Mouse (Mus musculus): ENCODE data around the gene Epha2.

Epha2 gene

DNA sequence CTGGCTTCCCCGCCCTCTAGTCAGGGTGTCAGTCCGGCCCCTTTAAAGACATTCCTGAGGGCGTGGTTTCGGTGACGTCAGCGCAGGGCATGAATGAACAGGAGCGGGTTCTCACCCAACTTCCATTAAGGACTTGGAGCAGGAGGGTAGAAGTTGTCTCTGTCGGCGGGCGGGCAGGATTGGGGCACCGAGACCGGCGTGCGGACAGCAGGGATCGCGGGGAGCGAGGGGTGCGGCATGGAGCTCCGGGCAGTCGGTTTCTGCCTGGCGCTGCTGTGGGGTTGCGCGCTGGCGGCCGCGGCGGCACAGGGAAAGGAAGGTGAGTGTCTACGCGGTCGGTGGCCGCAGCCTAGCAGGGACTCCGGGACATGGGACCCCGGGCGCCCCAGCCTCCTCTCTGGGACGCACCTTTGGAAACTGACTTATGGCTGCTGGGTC lies at the start of gene Epha2:
TSS of gene Epha2 (plus strand) at position 125 of the 438 bp plus-strand sequence.
- DNase-seq, result peak; percentile 37

DNA sequence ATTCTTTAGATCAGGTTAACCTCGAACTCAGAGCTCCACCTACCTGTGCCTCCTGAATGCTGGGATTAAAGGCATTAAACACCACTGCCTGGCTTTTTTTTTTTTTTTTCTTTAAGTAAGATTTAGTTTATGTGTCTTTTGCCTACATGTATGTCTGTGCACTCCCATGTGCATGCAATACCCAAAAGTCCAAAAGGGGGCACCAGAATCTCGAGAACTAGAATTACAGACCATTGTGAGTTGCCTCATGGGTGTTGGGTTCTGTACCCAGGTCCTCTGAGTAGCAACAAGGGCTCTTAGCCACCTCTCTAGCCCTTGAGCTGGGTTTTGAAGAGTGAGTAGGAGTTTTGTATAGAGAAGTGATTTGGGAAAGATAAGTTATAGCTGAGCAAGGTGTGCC lies 48.4 kb upstream of the Epha2 start:
- peak; percentile 18 for DNase-seq

DNA sequence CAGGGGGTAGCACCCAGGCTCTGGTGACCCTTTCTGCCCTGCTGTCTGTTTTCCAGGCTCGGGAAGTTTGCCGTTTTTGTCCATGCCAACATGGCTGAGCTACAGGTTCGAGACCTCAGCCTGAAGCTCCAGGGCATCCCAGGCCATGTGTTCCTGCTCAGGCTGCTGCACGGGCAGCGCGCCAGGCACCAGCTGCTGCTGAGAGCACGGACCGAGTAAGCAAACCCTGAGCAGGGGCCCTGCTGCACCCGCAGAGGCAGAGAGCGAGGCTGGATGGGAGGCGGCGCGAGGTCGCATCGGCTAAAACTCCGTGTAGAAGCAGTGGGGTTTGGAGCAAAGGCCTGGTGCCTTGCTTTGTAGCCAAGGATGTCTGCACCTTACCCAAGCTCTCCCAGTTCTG lies 46.8 kb upstream of the Epha2 start:
- no peak for DNase-seq

DNA sequence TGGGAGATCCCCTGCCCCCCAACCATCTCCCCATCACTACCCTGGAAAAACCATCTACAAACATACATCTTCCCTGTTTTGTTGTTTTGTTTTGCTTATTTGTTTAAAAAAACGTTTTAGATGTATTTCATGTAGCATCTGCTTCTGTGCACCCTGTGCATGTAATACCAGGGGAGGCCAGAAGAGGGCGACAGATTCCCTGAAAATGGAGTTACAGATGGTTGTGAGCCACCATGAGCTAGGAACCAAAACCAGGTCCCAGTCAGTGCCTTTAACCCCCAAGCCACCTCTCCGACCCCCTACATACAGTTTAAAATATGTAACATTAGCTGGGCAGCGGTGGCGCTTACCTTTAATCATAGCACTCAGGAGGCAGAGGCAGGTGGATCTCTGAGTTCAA lies 43.6 kb upstream of the Epha2 start:
- DNase-seq, result peak; percentile 56

DNA sequence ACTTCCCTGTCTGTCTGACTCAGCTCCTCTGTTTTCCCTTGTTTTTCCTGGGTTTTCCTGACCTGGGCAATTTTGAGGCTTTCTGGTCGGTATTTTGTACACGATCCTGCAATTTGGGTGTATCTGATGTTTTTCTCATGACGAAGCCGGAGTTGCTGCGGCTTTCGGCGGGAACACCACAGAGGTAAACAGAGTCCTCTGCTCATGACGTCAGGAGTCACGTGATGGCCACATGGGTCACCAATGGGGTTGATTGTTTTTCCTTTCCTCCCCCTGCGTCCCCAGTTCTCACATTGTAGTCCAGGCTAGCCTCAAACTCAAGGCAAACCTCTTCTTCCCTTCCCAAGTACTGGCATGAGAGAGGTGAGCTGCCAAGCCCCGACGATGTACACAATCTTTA lies 41.6 kb upstream of the Epha2 start:
- DNase-seq, result no peak

DNA sequence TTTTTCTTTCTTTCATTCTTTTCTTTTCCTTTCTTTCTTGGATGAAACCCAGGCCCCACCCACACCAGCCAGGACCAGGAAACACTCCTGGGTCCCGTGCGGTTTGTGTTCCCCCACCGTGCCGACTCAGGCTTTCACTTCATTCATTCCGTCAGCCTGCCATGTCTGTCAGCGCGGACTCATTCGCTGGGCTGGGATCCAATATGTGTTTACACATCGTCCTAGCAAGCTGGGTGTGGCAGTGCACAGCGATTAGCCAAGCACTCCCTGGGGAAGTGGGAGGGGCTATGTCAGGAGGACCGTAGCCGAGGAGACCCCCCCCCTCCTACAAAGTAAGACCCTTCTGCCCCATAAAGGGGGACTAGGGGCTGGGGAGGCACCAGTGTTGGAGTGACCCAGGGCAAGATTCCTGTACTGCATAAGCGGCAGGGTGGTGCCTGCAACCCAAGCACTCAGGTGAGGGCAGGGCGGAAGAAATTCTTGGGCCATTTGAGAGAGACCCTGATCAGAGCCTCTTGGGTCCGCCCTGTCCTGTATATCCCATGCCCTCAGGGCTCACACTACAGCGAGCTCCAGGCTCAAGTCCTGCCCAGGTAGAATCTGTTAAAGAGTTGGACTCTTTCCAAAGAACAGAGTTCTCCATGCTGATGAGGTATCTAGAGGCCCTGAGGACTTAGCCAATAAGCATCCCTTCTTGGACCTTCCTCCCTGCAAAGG lies 40.9 kb upstream of the Epha2 start:
- DNase-seq, result no peak

DNA sequence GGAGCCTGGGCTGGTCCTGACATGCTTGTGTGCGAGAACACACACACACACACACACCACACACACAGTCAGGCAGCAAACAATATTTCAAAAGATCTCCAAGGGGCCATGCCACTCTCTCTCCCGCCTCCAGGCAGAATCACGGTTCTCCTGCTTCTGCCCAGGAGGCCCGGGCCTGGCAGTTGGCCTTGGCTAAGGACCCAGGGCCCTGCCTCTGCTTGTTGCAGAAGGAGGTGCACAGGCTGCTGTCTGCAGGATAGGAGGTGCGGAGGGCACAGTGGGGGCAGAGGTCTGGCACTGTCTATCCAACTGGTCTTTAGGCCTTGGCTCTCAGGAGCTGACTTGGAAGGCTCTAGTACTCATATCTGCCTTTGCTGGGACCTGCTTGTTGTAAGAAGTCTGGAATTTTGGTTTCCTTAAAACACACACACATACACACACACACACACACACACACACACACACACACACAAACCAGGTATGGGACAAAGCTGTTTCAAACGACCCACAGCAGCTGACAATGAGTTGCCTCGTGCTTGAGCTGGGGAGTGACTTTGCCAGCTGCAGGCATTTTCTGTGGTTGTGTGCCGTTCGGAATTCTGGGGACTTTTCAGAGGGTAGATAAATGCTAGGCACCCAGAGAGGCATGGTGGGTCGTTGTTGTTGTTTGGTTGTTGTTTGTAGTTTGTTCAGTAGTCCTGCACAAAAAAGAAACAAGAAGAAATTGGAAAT lies 38.0 kb upstream of the Epha2 start:
- DNase-seq, result no peak

DNA sequence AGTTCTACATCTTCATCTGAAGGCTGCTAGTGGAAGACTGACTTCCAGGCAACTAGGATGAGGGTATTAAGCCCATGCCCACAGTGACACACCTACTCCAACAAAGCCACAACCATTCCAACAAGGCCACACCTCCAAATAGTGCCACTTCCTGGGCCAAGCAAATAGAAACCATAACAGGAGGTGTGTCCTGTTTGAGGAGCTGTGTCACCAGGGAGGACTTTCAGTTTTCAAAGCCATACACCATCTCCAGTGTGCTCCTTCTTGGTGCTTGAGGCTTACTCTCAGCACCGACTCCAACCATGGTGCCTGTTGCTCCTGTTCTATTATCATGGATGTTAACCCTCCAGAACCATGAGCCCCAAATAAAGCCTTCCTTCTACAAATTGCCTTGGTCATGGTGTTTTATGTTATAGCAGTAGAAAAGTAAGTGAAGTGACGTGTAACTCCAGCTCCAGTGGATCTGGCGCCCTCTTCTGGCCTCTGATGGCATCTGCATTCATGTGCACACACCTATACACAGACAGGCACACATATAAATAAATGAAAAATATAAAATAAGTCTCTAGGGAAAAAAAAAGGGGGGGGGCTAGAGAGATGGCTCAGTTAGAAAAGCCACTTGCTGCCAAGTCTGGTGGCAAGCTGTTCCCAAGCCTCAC lies 34.9 kb upstream of the Epha2 start:
- DNase-seq, result no peak

DNA sequence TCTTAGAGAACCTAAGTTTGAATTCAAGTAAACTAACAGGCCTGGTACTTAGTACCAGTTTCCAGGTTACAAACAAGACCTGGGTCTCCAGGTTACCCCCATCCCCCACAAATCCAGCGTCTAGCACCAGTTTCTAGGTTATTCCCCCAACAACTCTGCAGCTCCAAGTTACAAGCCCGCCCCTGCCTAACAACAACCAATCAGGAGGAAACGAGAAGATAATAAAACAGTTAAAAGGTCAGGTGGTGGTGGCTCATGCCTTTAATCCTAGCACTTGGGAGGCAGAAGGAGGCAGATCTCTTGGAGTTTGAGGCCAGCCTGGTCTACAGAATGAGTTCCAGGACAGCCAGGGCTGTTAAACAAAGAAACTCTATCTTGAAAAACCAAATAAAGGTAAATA lies 33.8 kb upstream of the Epha2 start:
- no peak for DNase-seq

DNA sequence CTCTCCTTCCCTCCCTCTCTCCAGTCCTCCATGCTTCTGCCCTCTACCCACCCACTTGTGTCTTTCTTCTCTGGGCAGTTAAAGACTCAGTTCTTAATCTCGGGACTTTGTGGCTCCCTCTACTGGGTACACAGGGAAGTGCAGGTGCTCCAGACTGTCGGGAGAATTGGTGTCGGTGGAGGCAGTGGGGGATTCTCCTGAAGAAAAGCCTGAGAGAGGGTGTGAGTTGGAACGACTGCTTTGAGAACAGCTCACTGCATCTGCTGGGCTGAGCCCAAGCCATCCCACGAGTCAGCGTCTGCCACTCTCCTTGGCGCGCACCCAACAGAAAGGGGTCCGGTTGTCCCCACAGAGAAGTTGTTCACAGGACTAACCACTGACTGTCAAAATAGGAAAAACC lies 33.2 kb upstream of the Epha2 start:
- DNase-seq, result peak; percentile 68

DNA sequence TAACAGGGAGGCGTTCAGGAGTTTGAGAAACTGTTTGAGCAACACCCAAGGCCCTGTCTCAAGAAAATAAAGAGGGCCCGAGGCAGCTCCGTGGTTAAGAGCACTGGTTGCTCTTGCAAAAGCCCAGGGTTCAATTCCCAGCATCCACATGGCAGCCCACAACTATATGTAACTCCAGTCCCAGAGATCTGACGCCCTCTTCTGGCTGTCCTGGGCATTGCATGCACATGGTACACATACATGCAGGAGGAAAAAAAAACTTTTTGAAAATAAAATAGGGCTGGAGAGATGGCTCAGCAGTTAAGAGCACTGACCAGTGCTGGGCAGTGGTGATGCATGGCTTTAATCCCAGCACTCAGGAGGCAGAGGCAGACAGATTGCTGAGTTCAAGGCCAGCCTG lies 32.7 kb upstream of the Epha2 start:
- DNase-seq, result no peak

DNA sequence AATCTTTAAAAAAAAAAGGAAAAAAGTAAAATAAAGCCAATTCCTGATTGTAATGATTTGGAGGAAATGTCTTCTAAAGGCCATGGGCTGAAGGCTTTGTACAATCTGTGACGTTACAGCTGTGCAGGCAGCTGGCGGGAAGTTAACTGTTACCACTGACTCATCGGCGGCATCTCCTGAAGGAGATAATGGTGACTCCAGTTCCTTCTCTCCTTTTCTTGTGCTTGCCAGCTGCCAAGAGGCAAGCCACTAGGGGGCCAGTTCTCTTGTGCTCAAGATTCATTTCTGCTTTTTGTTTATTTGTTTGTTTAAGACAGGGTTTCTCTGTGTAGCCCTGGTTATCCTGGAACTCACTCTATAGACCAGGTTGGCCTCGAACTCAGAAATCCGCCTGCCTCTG lies 32.0 kb upstream of the Epha2 start:
- no peak for DNase-seq

DNA sequence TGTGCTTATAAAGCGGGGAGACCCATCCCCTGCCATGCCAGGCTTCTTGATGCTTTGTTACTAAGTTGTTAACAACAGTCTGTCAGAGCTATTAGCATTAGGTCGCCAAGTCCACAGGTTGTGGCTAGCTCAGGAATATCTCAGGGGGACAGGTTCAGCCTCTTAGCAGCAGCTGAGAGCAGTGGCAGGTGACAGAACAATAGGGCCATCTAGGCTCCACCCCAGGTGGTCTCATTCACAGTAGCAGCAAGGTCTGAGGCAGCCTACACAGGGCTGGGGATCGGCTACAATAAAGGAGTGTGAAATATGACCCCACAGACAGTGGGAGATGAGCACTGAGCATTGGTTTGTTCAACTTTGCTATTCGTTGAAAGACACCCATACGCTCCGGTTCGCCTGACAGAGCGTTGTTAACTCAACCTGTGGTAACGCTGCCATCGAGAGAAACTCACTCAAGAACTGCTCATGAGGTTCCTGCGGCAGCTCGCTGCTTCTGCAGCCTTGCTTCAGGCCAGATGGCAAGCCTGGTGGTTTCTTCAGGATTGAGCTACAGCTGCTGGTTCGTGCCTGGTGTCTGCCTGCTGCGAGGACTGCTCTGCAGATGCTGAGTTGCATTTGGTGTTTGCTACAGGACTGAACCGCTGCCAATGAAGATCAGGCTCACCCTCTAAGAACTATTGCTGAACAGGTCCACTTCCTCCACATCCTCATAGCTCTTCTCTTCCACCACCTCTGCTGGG lies 30.7 kb upstream of the Epha2 start:
- no peak for DNase-seq

DNA sequence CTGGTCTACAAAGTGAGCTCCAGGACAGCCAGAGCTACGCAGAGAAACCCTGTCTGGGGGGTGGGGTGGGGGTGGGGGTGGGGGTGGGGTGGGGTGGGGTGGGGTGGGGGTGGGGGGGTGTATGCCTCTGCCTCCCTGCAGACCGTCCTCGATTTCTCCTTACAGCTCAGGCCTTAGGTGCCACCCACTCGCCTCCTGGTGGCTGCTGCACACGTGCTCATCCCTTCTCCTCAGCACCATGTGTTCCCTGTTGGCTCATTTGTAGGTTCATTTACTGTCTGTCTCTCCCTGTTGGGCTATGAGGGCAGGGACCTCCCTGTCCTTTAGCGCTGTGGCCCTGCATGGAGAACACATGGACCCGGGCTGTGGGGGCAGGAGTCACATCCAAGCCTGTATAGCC lies 29.8 kb upstream of the Epha2 start:
- DNase-seq, result no peak

DNA sequence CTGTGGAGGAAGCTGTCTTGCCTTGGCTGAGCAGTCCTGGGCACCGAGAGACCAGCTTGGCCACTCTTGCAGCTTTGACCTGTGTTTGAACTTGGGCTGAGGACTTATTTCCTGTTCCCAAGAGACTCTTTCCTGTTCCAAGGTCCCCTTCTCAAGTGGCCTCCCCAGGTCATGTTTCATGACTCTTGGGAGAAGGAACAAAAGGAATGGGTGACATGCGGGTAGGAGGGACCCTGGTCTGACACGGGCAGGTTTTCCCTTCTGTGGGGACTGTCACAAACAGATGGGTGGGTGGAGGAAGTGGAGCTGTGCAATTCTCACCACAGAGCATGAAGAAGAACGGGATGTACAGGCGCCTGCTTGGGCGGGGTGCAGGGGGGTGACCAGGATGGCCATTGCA lies 29.3 kb upstream of the Epha2 start:
- DNase-seq, result no peak

DNA sequence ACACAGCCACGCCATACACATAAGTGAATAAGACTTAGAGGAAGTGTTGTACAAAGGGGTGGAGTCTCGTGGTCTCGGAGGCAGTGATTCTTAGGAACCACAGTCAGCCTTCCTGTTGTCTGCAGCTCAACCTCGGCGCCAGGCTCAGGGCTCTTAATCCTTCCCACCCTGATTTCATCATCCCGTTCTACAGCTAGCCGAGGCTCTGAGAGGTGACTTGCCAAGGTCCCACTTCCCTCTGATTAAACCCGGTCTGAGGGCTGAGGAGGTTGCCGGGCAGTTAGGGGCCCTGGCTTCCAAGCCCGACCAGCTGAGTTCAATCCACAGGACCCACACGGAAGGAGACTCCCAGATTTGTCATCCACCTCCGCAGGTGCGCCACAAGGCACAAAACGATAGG lies 28.2 kb upstream of the Epha2 start:
- peak; percentile 27 for DNase-seq

DNA sequence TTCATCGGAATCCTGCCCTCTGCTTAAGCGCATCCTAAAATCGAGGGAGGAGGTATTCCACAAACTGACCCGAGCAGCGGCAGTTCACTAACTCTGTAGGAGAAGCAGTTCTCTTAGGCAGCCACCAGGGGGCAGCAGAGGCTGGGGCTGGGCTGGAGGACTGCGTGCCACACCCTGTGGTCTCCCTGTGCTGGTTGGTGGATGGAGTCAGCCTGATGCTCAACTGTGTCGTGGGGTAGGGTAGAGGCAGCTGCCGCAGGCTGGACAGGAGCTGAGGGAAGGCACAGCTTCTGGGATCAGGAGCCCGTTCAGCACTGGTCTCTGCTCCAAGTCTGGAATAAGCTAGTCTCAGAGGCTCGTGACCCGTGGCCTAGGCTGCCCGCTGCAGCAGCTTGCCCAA lies 27.7 kb upstream of the Epha2 start:
- DNase-seq, result peak; percentile 89

DNA sequence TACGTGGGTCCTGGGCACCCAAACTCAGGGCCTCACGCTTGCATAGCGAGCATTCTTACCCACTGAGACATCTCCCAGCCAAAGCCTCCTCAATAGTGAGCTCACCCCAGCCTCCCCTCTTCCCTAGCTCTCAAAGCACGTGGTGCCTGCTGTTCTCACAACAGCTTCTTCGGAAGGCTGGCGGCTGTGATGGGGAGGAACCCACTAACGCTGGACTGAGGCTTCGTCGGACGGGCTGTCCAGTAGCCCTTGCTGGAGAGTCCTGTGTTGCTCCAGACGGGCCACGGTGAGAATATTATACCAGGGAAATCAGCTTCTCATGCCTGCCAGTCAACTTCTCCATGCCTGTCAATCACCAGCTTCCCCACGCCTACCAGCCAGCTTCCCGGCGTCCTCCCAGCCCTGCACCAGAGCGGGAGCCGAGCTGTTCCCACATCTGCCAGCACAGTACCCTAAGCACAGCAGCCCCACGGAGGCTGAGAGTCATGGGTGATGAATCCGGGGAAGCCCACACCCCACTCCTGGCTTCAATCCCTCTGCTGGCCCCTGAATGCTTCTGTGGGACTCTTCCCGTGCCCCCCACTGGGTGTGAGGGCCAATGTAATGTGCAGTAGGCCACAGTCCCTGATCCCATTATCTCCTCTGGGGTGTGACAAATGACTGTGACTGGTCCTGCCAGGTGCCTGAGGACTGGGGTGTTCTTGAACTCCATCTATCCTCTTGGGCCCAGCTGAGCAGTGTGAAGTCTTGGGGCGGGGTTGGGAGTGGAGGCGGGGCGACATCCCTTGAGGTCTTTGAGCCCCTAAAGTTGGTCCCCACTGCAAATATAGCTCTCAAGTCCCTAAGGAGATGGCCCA lies 26.3 kb upstream of the Epha2 start:
- no peak for DNase-seq

DNA sequence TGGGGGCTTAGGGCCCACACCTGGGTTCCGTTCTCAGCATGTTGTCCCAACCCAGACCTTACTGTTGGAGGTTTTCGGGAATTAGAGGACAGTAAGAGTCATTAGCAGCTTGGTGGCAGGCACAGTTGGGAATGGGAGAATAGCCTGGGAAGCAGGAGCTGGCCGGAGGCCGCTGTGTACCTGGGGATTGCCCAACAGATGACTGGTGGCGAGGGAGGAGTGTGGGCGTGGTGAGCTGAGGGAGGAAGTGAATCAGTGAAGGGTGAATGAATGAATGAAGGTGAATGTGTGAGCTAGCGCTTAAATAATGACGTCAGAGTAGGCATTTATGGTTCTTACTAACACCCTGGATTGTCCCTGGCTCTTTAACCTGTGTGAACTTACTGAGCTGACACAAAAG lies 23.9 kb upstream of the Epha2 start:
- DNase-seq, result no peak

DNA sequence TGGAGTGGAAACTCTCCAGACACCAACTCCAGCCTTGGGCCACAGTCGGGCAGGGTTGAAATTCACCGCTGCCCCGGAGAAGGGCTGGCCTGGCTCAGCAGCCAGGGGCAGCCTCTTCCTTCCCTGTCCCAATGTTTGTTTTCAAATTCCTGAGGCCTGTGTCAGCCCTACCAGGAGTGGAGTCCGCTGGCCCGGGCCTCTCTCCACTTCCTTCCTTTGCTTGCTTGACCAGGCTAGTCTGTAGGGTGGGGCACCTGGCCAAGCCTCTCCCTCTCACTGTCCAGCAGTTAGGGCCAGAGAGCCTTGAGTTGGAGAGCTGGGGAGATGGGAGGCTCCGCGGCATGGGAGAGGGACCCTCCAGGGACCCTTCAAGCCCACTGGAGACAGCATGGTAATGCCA lies 22.9 kb upstream of the Epha2 start:
- no peak for DNase-seq

DNA sequence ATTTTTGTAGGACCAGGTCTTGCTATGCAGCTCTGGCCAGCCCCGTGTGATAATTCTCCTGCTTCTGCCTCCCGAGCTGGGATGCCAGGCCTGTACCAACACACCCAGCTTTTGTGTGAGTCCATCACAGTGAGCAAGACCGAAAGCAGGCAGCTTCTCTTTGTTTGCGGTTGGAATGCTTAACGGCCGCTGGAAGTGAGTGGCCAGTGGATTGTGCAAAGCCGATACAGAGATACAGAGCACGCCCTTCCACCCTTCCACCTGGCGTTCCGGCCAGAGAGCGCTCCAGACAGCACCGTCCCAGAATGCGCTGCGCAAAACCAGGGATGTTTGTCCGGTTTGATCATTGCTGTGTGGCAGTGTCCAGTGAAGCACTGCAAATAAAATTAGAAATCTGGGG lies 21.7 kb upstream of the Epha2 start:
- no peak for DNase-seq

DNA sequence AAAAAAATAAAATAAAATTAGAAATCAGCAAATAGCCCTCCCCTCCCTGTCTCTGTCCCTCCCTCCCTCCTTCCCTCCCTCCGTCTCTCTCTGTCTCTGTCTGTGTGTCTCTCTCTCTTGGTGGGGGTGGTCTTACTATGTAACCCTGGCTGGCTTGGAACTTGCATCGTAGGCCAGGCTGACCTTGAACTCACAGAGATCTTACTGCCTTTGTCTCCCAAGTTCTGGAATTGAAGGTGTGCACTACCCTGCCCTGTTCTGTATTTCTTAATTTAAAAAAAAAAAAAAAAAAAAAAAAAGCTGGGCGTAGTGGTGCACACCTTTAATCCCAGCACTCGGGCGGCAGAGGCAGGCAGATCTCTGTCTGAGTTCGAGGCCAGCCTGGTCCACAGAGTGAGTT lies 21.3 kb upstream of the Epha2 start:
- DNase-seq, result no peak

DNA sequence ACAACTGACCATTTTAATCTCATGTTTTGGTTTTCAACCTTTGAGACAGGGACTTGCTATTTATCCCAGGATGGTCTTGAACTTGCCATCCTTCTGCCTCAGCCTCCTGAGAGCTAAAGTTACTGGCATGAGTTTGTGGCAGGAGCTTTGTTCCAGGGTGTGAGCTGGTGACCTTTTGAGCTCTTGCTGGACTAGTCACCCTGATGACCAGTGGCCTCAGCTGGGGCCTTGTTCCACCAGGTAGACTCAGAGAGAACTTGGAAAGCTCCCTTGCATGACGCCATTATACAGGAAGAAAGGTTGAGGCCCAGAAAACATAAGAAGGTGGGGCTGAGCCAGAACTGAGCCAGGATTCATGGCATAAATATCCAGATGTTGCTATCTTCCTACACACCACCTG lies 20.6 kb upstream of the Epha2 start:
- DNase-seq, result no peak
